ENCODE assay signal across 9 mouse cellular contexts in genomic region chr4:129625496-129625895, GRCm38 (mm10). TPM values are rescaled to one million over a fixed set of nuclear protein-coding genes. Genes with fewer than 3 reads are reported as not detected.
A peak's percentile ranks its signal among the peaks of the same experiment; 100 is the strongest.
DNase-seq lines count a peak whose midpoint lies in the region; ATAC-seq and TF ChIP-seq lines count a peak whose summit lies in the region.
"Had no signal": no experiment of that assay in that cellular context is flagged by ENCODE, and none has a peak within 500 bp of the region (broad histone marks: within the 10 kb centered on the region; RNA-seq: fewer than 3 reads in every experiment).

No protein-coding gene starts in this region.

- no peaks in the 10 kb centered on the region for H3K27me3 ChIP-seq in forebrain, embryonic 13.5 days
- H3K27me3 ChIP-seq in intestine, embryonic 16.5 days (replicated peaks; ENCODE audit: control insufficient read depth, insufficient read depth, low read length), result no peaks in the 10 kb centered on the region
- H3K27me3 ChIP-seq in midbrain, postnatal 0 days (ENCODE audit: insufficient read depth, low read length), result no peaks in the 10 kb centered on the region

- no peak for TF ChIP-seq CTCF in left cerebral cortex, adult 2 months (IDR thresholded peaks at IDR 0.05)
- TF ChIP-seq CTCF in midbrain, postnatal 0 days (IDR thresholded peaks at IDR 0.05), result no peak

- no peak for ATAC-seq in forebrain, embryonic 13.5 days
- no peak for ATAC-seq in intestine, embryonic 16.5 days
- no peak for ATAC-seq in midbrain, postnatal 0 days (ENCODE audit: low FRiP score)
- ATAC-seq in activated CD4-positive, CD25-positive, alpha-beta regulatory T cell, adult 4 months, result no peak

- peak overlapping the region; percentile 93 for H3K27ac ChIP-seq in left cerebral cortex, adult 2 months
- H3K27ac ChIP-seq in forebrain, embryonic 13.5 days, result peak overlapping the region; percentile 93
- H3K27ac ChIP-seq in intestine, embryonic 16.5 days (ENCODE audit: low read length), result peak overlapping the region; percentile 79
- peak overlapping the region; percentile 96 for H3K27ac ChIP-seq in midbrain, postnatal 0 days (ENCODE audit: low read depth, low read length)

- H3K4me3 ChIP-seq in left cerebral cortex, adult 2 months, result no peak overlapping the region
- H3K4me3 ChIP-seq in forebrain, embryonic 13.5 days, result no peak overlapping the region
- H3K4me3 ChIP-seq in intestine, embryonic 16.5 days (ENCODE audit: low read length), result no peak overlapping the region
- no peak overlapping the region for H3K4me3 ChIP-seq in midbrain, postnatal 0 days (ENCODE audit: low read depth, low read length)

- peak overlapping the region; percentile 82 for H3K4me2 ChIP-seq in forebrain, embryonic 13.5 days
- H3K4me2 ChIP-seq in intestine, embryonic 16.5 days (ENCODE audit: low read depth, low read length), result peak overlapping the region; percentile 85; the same call in 1 of the 2 replicates
- H3K4me2 ChIP-seq in midbrain, postnatal 0 days (ENCODE audit: low read depth, low read length, poor library complexity, severe bottlenecking), result peak overlapping the region; percentile 89; the same call in 1 of the 2 replicates

- DNase-seq in left cerebral cortex, adult 2 months (ENCODE audit: extremely low spot score in 1 of 2, low spot score in 2 of 2), result no peak
- DNase-seq in left cerebral cortex, adult 18-20 months (ENCODE audit: low spot score in 2 of 2), result no peak
- no peak for DNase-seq in midbrain, postnatal 0 days (ENCODE audit: low spot score)
- no peak for DNase-seq in embryo, embryonic 11 days
- no peak for DNase-seq in frontal cortex, postnatal 25 days (ENCODE audit: low spot score in 2 of 2)

- H3K9ac ChIP-seq in forebrain, embryonic 13.5 days, result peak overlapping the region; percentile 83; the same call in 1 of the 2 replicates
- no peak overlapping the region for H3K9ac ChIP-seq in intestine, embryonic 16.5 days (ENCODE audit: low read depth, low read length)
- H3K9ac ChIP-seq in midbrain, postnatal 0 days (replicated peaks; ENCODE audit: low read length, poor library complexity, severe bottlenecking), result no peak overlapping the region

- no peaks in the 10 kb centered on the region for H3K9me3 ChIP-seq in forebrain, embryonic 13.5 days (replicated peaks)
- H3K9me3 ChIP-seq in intestine, embryonic 16.5 days (ENCODE audit: control insufficient read depth, low read length), result no peaks in the 10 kb centered on the region
- no peaks in the 10 kb centered on the region for H3K9me3 ChIP-seq in midbrain, postnatal 0 days (ENCODE audit: low read length)

- 45% methylated on average over 4 of the region's 4 CpGs for WGBS in forebrain, embryonic 13.5 days
- 45% methylated on average over 4 of the region's 4 CpGs for WGBS in intestine, embryonic 16.5 days
- WGBS in midbrain, postnatal 0 days, result 44% methylated on average over 4 of the region's 4 CpGs

- peaks cover 44% of the 10 kb centered on the region for H3K4me1 ChIP-seq in forebrain, embryonic 13.5 days
- H3K4me1 ChIP-seq in intestine, embryonic 16.5 days (ENCODE audit: control insufficient read depth, insufficient read depth, low read length), result peaks cover 26% of the 10 kb centered on the region
- H3K4me1 ChIP-seq in midbrain, postnatal 0 days (ENCODE audit: insufficient read depth, low read length), result peaks cover 26% of the 10 kb centered on the region

- intact Hi-C loops in left cerebral cortex, adult 2 months (cut with DNase I), result loop anchor here (2.0 kb wide), 1 partner anchor 15 kb away; the partner anchor contains the start of gene Txlna

- H3K36me3 ChIP-seq in forebrain, embryonic 13.5 days (ENCODE audit: poor library complexity, severe bottlenecking), result peaks cover 55% of the 10 kb centered on the region
- H3K36me3 ChIP-seq in intestine, embryonic 16.5 days (ENCODE audit: control insufficient read depth, insufficient read depth, low read length), result peaks cover 27% of the 10 kb centered on the region
- H3K36me3 ChIP-seq in midbrain, postnatal 0 days (ENCODE audit: insufficient read depth, low read length), result peaks cover 32% of the 10 kb centered on the region

RNA-seq across cellular contexts. Expression of gene Ccdc28b, which starts 1.7 kb away (rescaled TPM):
- 10 to 100 TPM; 50.9 to 67.0 TPM for total RNA-seq in left cerebral cortex, adult 2 months (2021)
- total RNA-seq in left cerebral cortex, adult 18-20 months (2021), result 10 to 100 TPM; 45.9 to 53.5 TPM
- 97.7 and 104 TPM in 2 replicates for polyA plus RNA-seq in forebrain, embryonic 13.5 days (2015; fragmentation: Nextera tagmentation; extraction: Ambion mirVana)
- polyA plus RNA-seq in intestine, embryonic 16.5 days (2015; fragmentation: Nextera tagmentation; extraction: Ambion mirVana), result 42.7 and 44.6 TPM in 2 replicates
- 78.8 and 96.0 TPM in 2 replicates for total RNA-seq in midbrain, postnatal 0 days (2014; rRNA removed)
- 174 and 182 TPM in 2 replicates for polyA plus RNA-seq in midbrain, postnatal 0 days (2015; fragmentation: Nextera tagmentation; extraction: Ambion mirVana)
- 10 to 100 TPM; 36.2 to 40.4 TPM for polyA plus RNA-seq in activated CD4-positive, CD25-positive, alpha-beta regulatory T cell, adult 4 months (2017; shearing (Covaris generic))

RNA-seq across cellular contexts. Expression of gene Iqcc, which starts 6.6 kb away (rescaled TPM):
- total RNA-seq in left cerebral cortex, adult 2 months (2021), result 10 to 100 TPM; 30.1 to 34.8 TPM
- 10 to 100 TPM; 25.9 to 27.2 TPM for total RNA-seq in left cerebral cortex, adult 18-20 months (2021)
- 30.1 and 31.5 TPM in 2 replicates for polyA plus RNA-seq in forebrain, embryonic 13.5 days (2015; fragmentation: Nextera tagmentation; extraction: Ambion mirVana)
- 24.3 and 31.2 TPM in 2 replicates for polyA plus RNA-seq in intestine, embryonic 16.5 days (2015; fragmentation: Nextera tagmentation; extraction: Ambion mirVana)
- 7.9 and 33.0 TPM in 2 replicates for total RNA-seq in midbrain, postnatal 0 days (2014; rRNA removed)
- 17.2 and 20.2 TPM in 2 replicates for polyA plus RNA-seq in midbrain, postnatal 0 days (2015; fragmentation: Nextera tagmentation; extraction: Ambion mirVana)
- 10 to 100 TPM; 48.2 to 51.8 TPM for polyA plus RNA-seq in activated CD4-positive, CD25-positive, alpha-beta regulatory T cell, adult 4 months (2017; shearing (Covaris generic))

RNA-seq across cellular contexts. Expression of gene Dcdc2b, which starts 11.4 kb away (rescaled TPM):
- 1 to 10 TPM; 5.7 to 6.2 TPM for total RNA-seq in left cerebral cortex, adult 2 months (2021)
- total RNA-seq in left cerebral cortex, adult 18-20 months (2021), result 1 to 10 TPM; 4.1 to 4.5 TPM
- polyA plus RNA-seq in forebrain, embryonic 13.5 days (2015; fragmentation: Nextera tagmentation; extraction: Ambion mirVana), result 2.3 and 4.5 TPM in 2 replicates
- 1.6 and 1.7 TPM in 2 replicates for polyA plus RNA-seq in intestine, embryonic 16.5 days (2015; fragmentation: Nextera tagmentation; extraction: Ambion mirVana)
- total RNA-seq in midbrain, postnatal 0 days (2014; rRNA removed), result 0.82 and 3.9 TPM in 2 replicates
- 2.7 and 4.4 TPM in 2 replicates for polyA plus RNA-seq in midbrain, postnatal 0 days (2015; fragmentation: Nextera tagmentation; extraction: Ambion mirVana)
- polyA plus RNA-seq in activated CD4-positive, CD25-positive, alpha-beta regulatory T cell, adult 4 months (2017; shearing (Covaris generic)), result 1 to 10 TPM; 2.9 to 3.3 TPM
- total RNA-seq: common myeloid progenitor, adult 5-6 weeks had no signal

RNA-seq across cellular contexts. Expression of gene Txlna, which starts 15.4 kb away (rescaled TPM):
- total RNA-seq in left cerebral cortex, adult 2 months (2021), result 10 to 100 TPM; 42.1 to 52.1 TPM
- 10 to 100 TPM; 41.2 to 42.4 TPM for total RNA-seq in left cerebral cortex, adult 18-20 months (2021)
- 75.9 and 79.8 TPM in 2 replicates for polyA plus RNA-seq in forebrain, embryonic 13.5 days (2015; fragmentation: Nextera tagmentation; extraction: Ambion mirVana)
- polyA plus RNA-seq in intestine, embryonic 16.5 days (2015; fragmentation: Nextera tagmentation; extraction: Ambion mirVana), result 54.9 and 55.7 TPM in 2 replicates
- total RNA-seq in midbrain, postnatal 0 days (2014; rRNA removed), result 33.4 and 38.2 TPM in 2 replicates
- 25.6 and 27.2 TPM in 2 replicates for polyA plus RNA-seq in midbrain, postnatal 0 days (2015; fragmentation: Nextera tagmentation; extraction: Ambion mirVana)
- polyA plus RNA-seq in activated CD4-positive, CD25-positive, alpha-beta regulatory T cell, adult 4 months (2017; shearing (Covaris generic)), result 10 to 100 TPM; 21.0 to 33.3 TPM

RNA-seq across cellular contexts. Expression of gene Tmem234, which starts 25.0 kb away (rescaled TPM):
- total RNA-seq in left cerebral cortex, adult 2 months (2021), result 10 to 100 TPM; 89.3 to 94.8 TPM
- total RNA-seq in left cerebral cortex, adult 18-20 months (2021), result 10 to 100 TPM; 89.2 to 90.1 TPM
- polyA plus RNA-seq in forebrain, embryonic 13.5 days (2015; fragmentation: Nextera tagmentation; extraction: Ambion mirVana), result 186 and 193 TPM in 2 replicates
- 180 and 186 TPM in 2 replicates for polyA plus RNA-seq in intestine, embryonic 16.5 days (2015; fragmentation: Nextera tagmentation; extraction: Ambion mirVana)
- total RNA-seq in midbrain, postnatal 0 days (2014; rRNA removed), result 146 and 189 TPM in 2 replicates
- polyA plus RNA-seq in midbrain, postnatal 0 days (2015; fragmentation: Nextera tagmentation; extraction: Ambion mirVana), result 210 and 232 TPM in 2 replicates
- polyA plus RNA-seq in activated CD4-positive, CD25-positive, alpha-beta regulatory T cell, adult 4 months (2017; shearing (Covaris generic)), result 100 to 1,000 TPM; 296 to 341 TPM
